Mouse (Mus musculus) myocyte (in vitro differentiated cells): ENCODE results near the gene Srgap2.

ENCODE experiments used
- CEBPB ChIP-seq: IDR thresholded peaks from 2 replicates; pipeline ENCODE4 v1.6.1; 2011; ENCODE audit warnings: mild to moderate bottlenecking, moderate library complexity; ENCODE audit not compliant: poor library complexity, insufficient read depth, severe bottlenecking
- MAX ChIP-seq: IDR thresholded peaks from one replicate; pipeline ENCODE4 v1.6.1; 2011; ENCODE audit warnings: low read depth, mild to moderate bottlenecking, control low read depth
- MYOD1 ChIP-seq, 3 experiments: IDR thresholded peaks; one replicate each; pipeline ENCODE4 v1.6.1; 2011; ENCODE audit warnings: control low read depth in 2 of 3, low read depth in 2 of 3, mild to moderate bottlenecking in 2 of 3, moderate library complexity in 1 of 3; ENCODE audit not compliant: insufficient read length in 2 of 3, control insufficient read depth in 1 of 3
- MYOG ChIP-seq, 3 experiments: IDR thresholded peaks; one replicate each; pipeline ENCODE4 v1.6.1; 2011; ENCODE audit warnings: control low read depth in 2 of 3, low read depth in 2 of 3, mild to moderate bottlenecking in 2 of 3; ENCODE audit not compliant: insufficient read length in 2 of 3, control insufficient read depth in 1 of 3, insufficient read depth in 1 of 3
- POLR2A ChIP-seq: IDR thresholded peaks from one replicate; pipeline ENCODE4 v1.6.1; 2011; ENCODE audit warnings: low read depth, mild to moderate bottlenecking, control low read depth, moderate library complexity; ENCODE audit not compliant: insufficient read length
- POLR2AphosphoS2 ChIP-seq: IDR thresholded peaks from one replicate; pipeline ENCODE4 v1.6.1; 2011; ENCODE audit warnings: low read depth, control low read depth; ENCODE audit not compliant: insufficient read length
- SRF ChIP-seq: IDR thresholded peaks from one replicate; pipeline ENCODE4 v1.6.1; 2011; ENCODE audit warnings: low read depth; ENCODE audit not compliant: control insufficient read depth, insufficient read length

DNA sequence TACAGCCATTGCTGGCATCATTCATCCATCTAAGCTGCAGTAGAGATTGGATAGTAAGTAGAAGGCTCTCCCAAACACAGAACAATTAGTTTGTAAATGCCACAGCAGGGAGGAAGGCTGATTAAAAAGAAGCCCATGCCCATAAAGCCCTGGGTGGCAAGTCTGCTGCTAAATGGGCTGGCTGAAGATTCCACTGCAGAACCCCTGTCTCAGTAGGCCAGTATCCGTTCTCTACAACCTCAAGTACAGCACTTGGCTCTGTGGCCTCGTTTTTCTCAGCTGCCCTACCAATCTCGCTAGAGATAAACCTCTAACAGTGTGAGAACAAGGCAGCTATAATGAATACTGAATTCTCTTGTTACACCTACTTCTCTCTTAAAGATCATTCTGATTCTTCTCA, 227.9 kb downstream of the Srgap2 start:
- TF ChIP-seq POLR2A (no peak), MYOD1 (IDR thresholded peaks at IDR 0.05; ENCODE audit: control insufficient read depth in 1 of 3, insufficient read length in 2 of 3, low read depth in 2 of 3) (no peak), CEBPB (no peak), MAX (no peak), MYOG (IDR thresholded peaks at IDR 0.05; ENCODE audit: control insufficient read depth in 1 of 3, insufficient read depth in 1 of 3, insufficient read length in 2 of 3, low read depth in 2 of 3) (no peak), SRF (no peak), POLR2AphosphoS2 (no peak)
